Mouse (Mus musculus): ENCODE results near the gene Bap1.

DNA sequence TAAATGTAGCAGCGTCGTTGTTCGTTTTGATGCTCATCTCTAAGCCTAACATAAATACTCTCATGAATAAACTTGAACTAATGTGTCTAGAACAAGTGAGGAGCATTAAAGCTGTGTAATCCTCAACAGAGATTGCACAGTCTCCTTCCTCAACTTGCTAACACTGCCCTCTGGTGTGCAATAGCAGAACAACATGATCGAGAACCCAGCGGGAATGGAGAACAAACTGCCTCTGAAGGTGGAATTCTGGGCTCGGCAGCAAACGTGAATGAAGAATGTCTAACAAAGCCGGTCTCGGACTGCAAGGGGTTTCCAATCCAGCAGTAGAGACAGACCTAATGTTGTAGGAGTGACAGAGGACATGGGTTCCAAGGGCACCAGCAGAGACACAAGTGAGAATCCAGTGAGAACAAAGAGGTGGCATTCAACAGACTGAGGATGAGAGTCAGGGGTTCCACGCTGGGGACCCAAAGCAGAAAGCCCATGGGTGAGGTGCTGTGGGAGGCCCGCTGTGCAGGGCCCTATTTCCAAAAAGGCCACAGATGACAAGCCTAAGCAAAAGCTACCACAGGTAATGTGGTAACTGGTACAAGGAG, 17.2 kb upstream of the Bap1 start:
- TF ChIP-seq CTCF (IDR thresholded peaks at IDR 0.05; ENCODE audit: low read depth) (peak; percentile 90), EP300 (IDR thresholded peaks at IDR 0.05; ENCODE audit: low read depth) (no peak)

All from liver, embryonic 14.5 days (tissue).